Comparison of ENCODE assay signal across 8 mouse cellular contexts in the genomic region with DNA sequence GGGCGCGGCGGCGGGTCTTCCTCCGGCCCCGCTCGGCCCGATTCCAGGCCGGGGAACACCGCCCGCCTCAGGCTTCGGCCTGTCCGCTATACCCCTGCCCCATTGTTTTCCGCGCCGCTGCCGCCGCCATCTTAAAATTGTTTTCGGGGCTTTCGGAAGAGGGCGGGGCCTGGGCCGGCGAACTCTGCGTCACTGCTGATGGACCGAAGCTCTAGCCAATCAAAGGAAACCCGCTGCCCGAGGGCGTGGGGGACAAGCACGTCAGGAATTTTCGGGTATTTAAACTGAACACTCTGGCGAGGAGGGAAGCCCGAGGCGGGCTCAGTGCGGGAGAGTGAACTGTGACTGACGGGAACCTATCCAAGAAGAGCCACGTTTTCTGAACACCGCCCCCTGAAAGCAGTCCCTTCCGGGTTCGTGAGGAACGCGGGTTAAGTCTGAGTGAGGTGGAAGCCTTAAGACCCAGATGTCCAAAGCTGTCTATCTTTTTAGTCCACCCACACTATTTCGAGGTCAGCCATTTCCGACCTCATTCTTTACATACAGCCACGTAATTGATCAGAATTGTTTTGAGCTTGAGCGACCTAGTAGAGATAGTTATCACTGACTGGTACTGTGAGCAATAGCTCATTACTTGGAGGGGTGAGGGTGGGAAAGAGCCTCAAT. TPM values are rescaled to one million over a fixed set of nuclear protein-coding genes. Genes with fewer than 3 reads are reported as not detected.
A peak's percentile ranks its signal among the peaks of the same experiment; 100 is the strongest.
DNase-seq lines count a peak whose midpoint lies in the region; ATAC-seq and TF ChIP-seq lines count a peak whose summit lies in the region.

TSS of gene Maml1 (minus strand) at position 122 of the 666 bp plus-strand sequence.

- peak within 1 kb of the TSS; percentile 81 for H3K27ac ChIP-seq in MEL (ENCODE audit: control insufficient read depth, low read depth, low read length)
- peak within 1 kb of the TSS; percentile 89 for H3K27ac ChIP-seq in cerebellum, adult 2 months (ENCODE audit: insufficient read depth, low read length)
- H3K27ac ChIP-seq in forebrain, postnatal 0 days (ENCODE audit: low read depth, low read length), result peak within 1 kb of the TSS; percentile 98
- H3K27ac ChIP-seq in lung, embryonic 15.5 days, result peak within 1 kb of the TSS; percentile 98

- no peak for TF ChIP-seq CTCF in MEL (IDR thresholded peaks at IDR 0.05 in 2 of 3, conservative IDR thresholded peaks at IDR 0.05 in 1 of 3; ENCODE audit: control insufficient read depth in 1 of 3, insufficient read depth in 1 of 3, low read depth in 2 of 3, low read length in 3 of 3, poor library complexity in 1 of 3, severe bottlenecking in 1 of 3)
- no peak for TF ChIP-seq CTCF in cerebellum, adult 2 months (IDR thresholded peaks at IDR 0.05; ENCODE audit: borderline replicate concordance, insufficient read depth, low read depth, low read length)
- peak; percentile 32; the same call in 1 of the 2 replicates for TF ChIP-seq CTCF in forebrain, postnatal 0 days (IDR thresholded peaks at IDR 0.05; ENCODE audit: low read depth)

- peaks cover 23 to 31% of the 10 kb centered on the region in 2 experiments for H3K36me3 ChIP-seq in MEL (ENCODE audit: control insufficient read depth in 1 of 2, insufficient read depth in 2 of 2, low read length in 2 of 2)
- peaks cover 21% of the 10 kb centered on the region for H3K36me3 ChIP-seq in forebrain, postnatal 0 days (ENCODE audit: insufficient read depth)
- H3K36me3 ChIP-seq in lung, embryonic 15.5 days, result peaks cover 26% of the 10 kb centered on the region

- H3K4me2 ChIP-seq in forebrain, postnatal 0 days (ENCODE audit: low read depth), result peak within 1 kb of the TSS; percentile 58
- H3K4me2 ChIP-seq in lung, embryonic 15.5 days, result peak within 1 kb of the TSS; percentile 70

- no peak for TF ChIP-seq EP300 in MEL (IDR thresholded peaks at IDR 0.05; ENCODE audit: low read depth in 1 of 2, low read length in 2 of 2)

- WGBS in cerebellum, adult 2 months, result under 1% methylated on average over 45 of the region's 45 CpGs
- under 1% methylated on average over 45 of the region's 45 CpGs for WGBS in forebrain, postnatal 0 days
- WGBS in lung, embryonic 15.5 days, result under 1% methylated on average over 45 of the region's 45 CpGs

- peak within 1 kb of the TSS; percentile 69 to 80 for H3K4me3 ChIP-seq in MEL (ENCODE audit: control insufficient read depth in 1 of 2, insufficient read depth in 1 of 2, low read depth in 2 of 2, low read length in 2 of 2)
- H3K4me3 ChIP-seq in cerebellum, adult 2 months (replicated peaks; ENCODE audit: insufficient read depth, low read depth, low read length), result peak within 1 kb of the TSS; percentile 85
- peak within 1 kb of the TSS; percentile 93 for H3K4me3 ChIP-seq in forebrain, postnatal 0 days (ENCODE audit: low read depth, low read length)
- peak within 1 kb of the TSS; percentile 92 for H3K4me3 ChIP-seq in lung, embryonic 15.5 days

- no peaks in the 10 kb centered on the region for H3K27me3 ChIP-seq in MEL (ENCODE audit: control insufficient read depth in 1 of 2, insufficient read depth in 2 of 2, low read length in 2 of 2)
- H3K27me3 ChIP-seq in cerebellum, adult 2 months (ENCODE audit: control insufficient read depth, insufficient read depth, low read length), result no peaks in the 10 kb centered on the region
- no peaks in the 10 kb centered on the region for H3K27me3 ChIP-seq in forebrain, postnatal 0 days (ENCODE audit: insufficient read depth, low read length)
- no peaks in the 10 kb centered on the region for H3K27me3 ChIP-seq in lung, embryonic 15.5 days

- peaks cover 36% of the 10 kb centered on the region for H3K79me2 ChIP-seq in MEL (ENCODE audit: control insufficient read depth, insufficient read depth, low read length, poor library complexity)

- H3K9me3 ChIP-seq in MEL (replicated peaks; ENCODE audit: insufficient read depth, low read length), result no peaks in the 10 kb centered on the region
- no peaks in the 10 kb centered on the region for H3K9me3 ChIP-seq in forebrain, postnatal 0 days (ENCODE audit: low read length)
- no peaks in the 10 kb centered on the region for H3K9me3 ChIP-seq in lung, embryonic 15.5 days

- no peak for TF ChIP-seq RAD21 in MEL (IDR thresholded peaks at IDR 0.05; ENCODE audit: low read depth, low read length)

- peak; percentile 98 for ATAC-seq in forebrain, postnatal 0 days
- peak; percentile 99 for ATAC-seq in lung, embryonic 15.5 days (ENCODE audit: borderline replicate concordance, extremely low read depth, low FRiP score, low TSS enrichment)

- peaks cover 2 to 11% of the 10 kb centered on the region in 2 experiments; a peak in 3 of 4 replicates for H3K4me1 ChIP-seq in MEL (ENCODE audit: control insufficient read depth in 1 of 2, insufficient read depth in 2 of 2, low read length in 2 of 2)
- peaks cover 10% of the 10 kb centered on the region; the same call in 1 of the 2 replicates for H3K4me1 ChIP-seq in cerebellum, adult 2 months (ENCODE audit: control insufficient read depth, insufficient read depth, low read length)
- peaks cover 8% of the 10 kb centered on the region for H3K4me1 ChIP-seq in forebrain, postnatal 0 days (ENCODE audit: insufficient read depth)
- peaks cover 10% of the 10 kb centered on the region for H3K4me1 ChIP-seq in lung, embryonic 15.5 days

- peak; percentile 100 for DNase-seq in MEL (ENCODE audit: low read depth, low spot score)
- peak; percentile 98 to 99 for DNase-seq in cerebellum, adult 2 months
- DNase-seq in forebrain, postnatal 0 days, result peak; percentile 98
- peak; percentile 98 for DNase-seq in heart, postnatal 4 days
- peak; percentile 97 to 98 for DNase-seq in layer of hippocampus, adult 8-10 months (ENCODE audit: low spot score in 2 of 2)
- peak; percentile 97 for DNase-seq in ovary, adult 18-20 months (ENCODE audit: low spot score)
- DNase-seq in thymus, postnatal 0 days (ENCODE audit: low spot score), result peak; percentile 97

- TF ChIP-seq POLR2A in MEL (IDR thresholded peaks at IDR 0.05; ENCODE audit: control insufficient read depth in 1 of 2, insufficient read depth in 1 of 2, low read depth in 1 of 2, low read length in 2 of 2, poor library complexity in 1 of 2), result peak; percentile 90 to 99; a peak in 3 of 4 replicates
- peak; percentile 80; the same call in 1 of the 2 replicates for TF ChIP-seq POLR2A in cerebellum, adult 2 months (IDR thresholded peaks at IDR 0.05; ENCODE audit: borderline replicate concordance, insufficient read depth, low read length)

- peak within 1 kb of the TSS; percentile 99 for H3K9ac ChIP-seq in MEL (ENCODE audit: control insufficient read depth, low read depth, low read length, poor library complexity, severe bottlenecking)
- peak within 1 kb of the TSS; percentile 97 for H3K9ac ChIP-seq in forebrain, postnatal 0 days
- H3K9ac ChIP-seq in lung, embryonic 15.5 days, result peak within 1 kb of the TSS; percentile 98

TF ChIP-seq in MEL, 35 proteins besides CTCF, POLR2A, EP300 and RAD21 (continues in another document):
- TF ChIP-seq KAT2A (conservative IDR thresholded peaks at IDR 0.05; ENCODE audit: low read depth, low read length), result peak; percentile 53
- TF ChIP-seq NRF1 (IDR thresholded peaks at IDR 0.05; ENCODE audit: insufficient read depth, low read depth, low read length, poor library complexity, severe bottlenecking), result 0 out of 2 replicates have a peak, but pooled peaks have one; percentile 15
- peak; percentile 54; the same call in 1 of the 2 replicates for TF ChIP-seq GATA1 (IDR thresholded peaks at IDR 0.05; ENCODE audit: low read depth, low read length)
- peak; percentile 32 for TF ChIP-seq MYB (IDR thresholded peaks at IDR 0.05; ENCODE audit: low read depth, low read length)
- peak; percentile 89 for TF ChIP-seq MYC (IDR thresholded peaks at IDR 0.05; ENCODE audit: low read depth, low read length)
- TF ChIP-seq NELFE (IDR thresholded peaks at IDR 0.05; ENCODE audit: low read depth, low read length), result peak; percentile 89
- TF ChIP-seq E2F4 (IDR thresholded peaks at IDR 0.05; ENCODE audit: borderline replicate concordance, low read depth, low read length), result peak; percentile 67; the same call in 1 of the 2 replicates
- peak; percentile 97 for TF ChIP-seq ELF1 (IDR thresholded peaks at IDR 0.05; ENCODE audit: low read depth, low read length)
- TF ChIP-seq ZC3H11A (IDR thresholded peaks at IDR 0.05; ENCODE audit: low read depth, low read length), result no peak
- peak; percentile 89 for TF ChIP-seq MAZ (IDR thresholded peaks at IDR 0.05; ENCODE audit: low read depth, low read length)
- TF ChIP-seq SMC3 (IDR thresholded peaks at IDR 0.05; ENCODE audit: low read depth, low read length), result no peak
- no peak for TF ChIP-seq ZNF384 (IDR thresholded peaks at IDR 0.05; ENCODE audit: low read depth, low read length)
- no peak for TF ChIP-seq POLR2AphosphoS5 (IDR thresholded peaks at IDR 0.05; ENCODE audit: borderline replicate concordance, low read depth, low read length)
- TF ChIP-seq GABPA (IDR thresholded peaks at IDR 0.05; ENCODE audit: low read depth, low read length), result 0 out of 2 replicates have a peak, but pooled peaks have one; percentile 50
- peak; percentile 100 for TF ChIP-seq POLR2AphosphoS2 (IDR thresholded peaks at IDR 0.05; ENCODE audit: low read length)
- TF ChIP-seq TCF12 (IDR thresholded peaks at IDR 0.05; ENCODE audit: low read depth, low read length), result peak; percentile 74
- TF ChIP-seq CHD1 (IDR thresholded peaks at IDR 0.05; ENCODE audit: low read depth, low read length), result no peak
- TF ChIP-seq MEF2A (IDR thresholded peaks at IDR 0.05; ENCODE audit: extremely low read depth, insufficient replicate concordance, low read depth, low read length, poor library complexity, severe bottlenecking), result 0 out of 2 replicates have a peak, but pooled peaks have one; percentile 21
- TF ChIP-seq ZMIZ1 (IDR thresholded peaks at IDR 0.05; ENCODE audit: low read depth, low read length), result peak; percentile 94
- peak; percentile 97 for TF ChIP-seq MXI1 (IDR thresholded peaks at IDR 0.05; ENCODE audit: low read depth, low read length)
- peak; percentile 93 for TF ChIP-seq TBP (IDR thresholded peaks at IDR 0.05; ENCODE audit: low read depth, low read length)
- 0 out of 2 replicates have a peak, but pooled peaks have one; percentile 35 for TF ChIP-seq USF1 (IDR thresholded peaks at IDR 0.05; ENCODE audit: low read depth, low read length)

RNA-seq across cellular contexts. Expression of gene Maml1, which starts in this region (rescaled TPM):
- 3.8 and 4.5 TPM in 2 replicates for total RNA-seq in MEL (2012; rRNA removed)
- 10 to 100 TPM in 1 of 2 experiments, not detected in 1; 12.6 TPM for polyA plus RNA-seq in MEL (2012; ENCODE audit: insufficient read depth in 1 of 2, insufficient read length in 2 of 2, low read depth in 1 of 2, low replicate concordance in 2 of 2, missing spikeins in 1 of 2)
- polyA plus RNA-seq in cerebellum, adult 2 months (2012; rRNA removed), result 8.6 and 9.2 TPM in 2 replicates
- total RNA-seq in forebrain, postnatal 0 days (2014; rRNA removed), result 8.2 and 10.8 TPM in 2 replicates
- 1.5 and 1.6 TPM in 2 replicates for polyA plus RNA-seq in forebrain, postnatal 0 days (2015; fragmentation: Nextera tagmentation; extraction: Ambion mirVana)
- 10 to 100 TPM; 19.6 to 20.2 TPM for total RNA-seq in heart, postnatal 4 days (2021)
- total RNA-seq in layer of hippocampus, adult 8-10 months (2022), result 10 to 100 TPM; 10.6 to 12.0 (median 11.6) TPM
- 6.2 and 6.5 TPM in 2 replicates for polyA plus RNA-seq in lung, embryonic 15.5 days (2015; fragmentation: Nextera tagmentation; extraction: Ambion mirVana)
- polyA plus RNA-seq in thymus, postnatal 0 days (2015; fragmentation: Nextera tagmentation; extraction: Ambion mirVana), result 4.7 and 5.3 TPM in 2 replicates

Comparison
In these comparisons a context has a peak if more than half of its experiments do, and no peak if none do; other contexts are left out.
1. Peak in every context shown above with its lines: DNase-seq, ATAC-seq, H3K4me3 ChIP-seq and H3K27ac ChIP-seq.